Mouse (Mus musculus): Measurements from ENCODE around the gene Tm9sf3. TPM values are rescaled to one million over a fixed set of nuclear protein-coding genes. Genes with fewer than 3 reads are reported as not detected.

Gene Tm9sf3
- polyA plus RNA-seq, 1 experiment from 2014 or later, result 95.1 TPM

DNA sequence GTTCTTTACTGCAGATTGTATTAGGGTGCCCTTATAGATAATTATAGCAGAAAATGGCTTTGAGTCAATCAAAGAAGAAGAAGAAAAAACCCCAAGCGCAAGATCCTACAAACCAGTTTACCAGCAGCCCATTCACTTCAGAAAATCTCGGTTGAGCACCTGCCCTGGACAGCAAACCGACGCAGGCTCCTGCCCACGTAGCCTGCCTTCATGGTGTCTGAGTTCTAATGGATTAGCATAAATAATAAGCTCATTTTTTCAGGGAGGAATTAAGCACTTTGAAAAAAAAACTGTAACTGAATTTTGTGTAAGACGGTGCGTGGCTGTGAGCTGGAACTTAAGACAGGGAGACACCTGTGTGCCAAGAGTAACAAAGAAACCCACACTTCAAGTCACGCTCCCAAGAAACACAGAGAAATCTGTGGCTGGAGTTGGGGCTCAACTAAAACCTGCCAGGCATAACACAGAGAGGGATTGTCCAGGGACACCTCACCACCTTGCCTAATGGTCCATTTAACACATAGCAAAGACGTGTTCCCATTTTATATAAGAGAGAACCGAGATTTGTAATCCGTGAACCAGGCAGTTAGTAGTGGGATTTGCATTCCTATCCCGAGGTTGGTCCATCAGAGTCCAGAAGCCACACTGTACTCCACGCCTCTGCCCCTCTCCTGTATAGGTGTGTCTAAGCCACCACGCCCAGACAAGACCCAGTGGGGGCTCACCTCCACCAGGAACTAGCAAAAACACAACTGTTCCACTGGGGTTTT, 98.5 kb downstream of the Tm9sf3 start:
- Histone ChIP-seq H3K4me2 (ENCODE audit: low read depth, low read length) (no peak overlapping the region), H3K9me3 (replicated peaks; ENCODE audit: control insufficient read depth, low read length) (no peaks in the 10 kb centered on the region), H3K4me3 (ENCODE audit: low read length) (no peak overlapping the region), H3K4me1 (ENCODE audit: control insufficient read depth, insufficient read depth, low read length) (no peaks in the 10 kb centered on the region), H3K27ac (ENCODE audit: low read length) (no peak overlapping the region), H3K36me3 (ENCODE audit: control insufficient read depth, insufficient read depth) (no peaks in the 10 kb centered on the region), H3K9ac (ENCODE audit: low read length) (no peak overlapping the region), H3K27me3 (ENCODE audit: control insufficient read depth, insufficient read depth, low read length) (no peaks in the 10 kb centered on the region)
- ATAC-seq (replicated peaks; ENCODE audit: extremely low read depth, insufficient read depth, low FRiP score), result no peak
- 76% methylated on average over 14 of the region's 14 CpGs for WGBS

DNA sequence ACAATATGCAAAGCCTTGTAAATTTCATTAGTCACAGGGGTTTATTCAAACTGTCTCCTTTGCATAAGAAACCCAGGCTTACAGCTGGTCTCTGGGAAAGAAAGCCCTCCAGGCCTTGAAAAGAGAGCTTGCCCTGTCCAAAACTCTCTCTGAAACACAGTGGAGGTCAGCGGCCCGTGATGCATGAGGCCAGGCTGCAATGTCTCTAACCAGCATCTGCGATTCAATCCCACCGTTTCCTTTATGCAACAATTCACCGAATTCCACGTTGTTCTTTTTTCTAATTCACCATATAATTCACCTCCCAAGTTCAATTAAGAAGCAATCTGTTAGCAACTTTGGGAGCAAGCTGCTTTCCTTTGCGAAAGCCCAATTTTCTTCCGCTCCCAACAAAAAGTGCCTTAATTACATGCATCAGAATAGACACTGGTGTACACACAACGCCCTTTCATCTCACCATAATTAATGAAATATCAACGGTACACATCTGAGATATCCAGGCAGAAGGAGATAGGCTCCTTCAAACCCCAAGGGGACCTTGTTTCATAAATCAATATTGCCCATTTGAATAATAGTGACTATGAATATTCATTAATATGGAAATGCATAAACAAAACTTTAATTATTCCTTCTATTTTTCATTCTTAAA, 99.2 kb downstream of the Tm9sf3 start:
- Histone ChIP-seq H3K27ac (ENCODE audit: low read length) (no peak overlapping the region), H3K4me2 (ENCODE audit: low read depth, low read length) (no peak overlapping the region), H3K4me1 (ENCODE audit: control insufficient read depth, insufficient read depth, low read length) (no peaks in the 10 kb centered on the region), H3K36me3 (ENCODE audit: control insufficient read depth, insufficient read depth) (no peaks in the 10 kb centered on the region), H3K27me3 (ENCODE audit: control insufficient read depth, insufficient read depth, low read length) (no peaks in the 10 kb centered on the region), H3K9ac (ENCODE audit: low read length) (no peak overlapping the region), H3K9me3 (replicated peaks; ENCODE audit: control insufficient read depth, low read length) (no peaks in the 10 kb centered on the region), H3K4me3 (ENCODE audit: low read length) (no peak overlapping the region)
- ATAC-seq (replicated peaks; ENCODE audit: extremely low read depth, insufficient read depth, low FRiP score), result no peak
- WGBS, result 80% methylated on average over 10 of the region's 10 CpGs

Other genes with a start within 250 kb of the Tm9sf3 start
- 0.28 TPM in 1 of 2 replicates, not detected in the other for gene Dntt, start 234.7 kb downstream of the Tm9sf3 start, polyA plus RNA-seq (2015; fragmentation: Nextera tagmentation; extraction: Ambion mirVana)
- gene Opalin, start 186.9 kb downstream of the Tm9sf3 start, polyA plus RNA-seq (2015; fragmentation: Nextera tagmentation; extraction: Ambion mirVana), result not detected in 2 replicates
- 0.12 and 0.20 TPM in 2 replicates for gene Tll2, start 57.2 kb downstream of the Tm9sf3 start, polyA plus RNA-seq (2015; fragmentation: Nextera tagmentation; extraction: Ambion mirVana)
- 1.5 and 1.7 TPM in 2 replicates for gene Pik3ap1, start 121.1 kb upstream of the Tm9sf3 start, polyA plus RNA-seq (2015; fragmentation: Nextera tagmentation; extraction: Ambion mirVana)
- 7.2 and 8.2 TPM in 2 replicates for gene Lcor, start 218.6 kb upstream of the Tm9sf3 start, polyA plus RNA-seq (2015; fragmentation: Nextera tagmentation; extraction: Ambion mirVana)